ENCODE assay signal across 17 mouse cellular contexts in genomic region chr5:21643606-21644005, GRCm38 (mm10). TPM values are rescaled to one million over a fixed set of nuclear protein-coding genes. Genes with fewer than 3 reads are reported as not detected.
"Had no signal": no experiment of that assay in that cellular context is flagged by ENCODE, and none has a peak within 500 bp of the region (broad histone marks: within the 10 kb centered on the region; RNA-seq: fewer than 3 reads in every experiment).

No protein-coding gene starts in this region.

- H3K9me3 ChIP-seq: lung, embryonic 15.5 days; megakaryocyte, embryonic 14.5 days; midbrain, embryonic 12.5 days; neural tube, embryonic 12.5 days; stomach, embryonic 15.5 days had no signal

- ATAC-seq: lung, postnatal 0 days; midbrain, embryonic 16.5 days had no signal

- DNase-seq: lung, adult 2 months; lung, postnatal 14 days; lung, postnatal 36 days; midbrain, embryonic 14.5 days; right cerebral cortex, postnatal 14 days; thymus, postnatal 14 days; thymus, postnatal 36 days had no signal

- H3K27ac ChIP-seq: liver, embryonic 14.5 days; lung, embryonic 15.5 days; macrophage; midbrain, embryonic 12.5 days; neural tube, embryonic 12.5 days; stomach, embryonic 15.5 days; stomach, postnatal 0 days had no signal

- H3K4me3 ChIP-seq: lung, embryonic 15.5 days; megakaryocyte, embryonic 14.5 days; midbrain, embryonic 12.5 days; neural tube, embryonic 12.5 days; stomach, embryonic 15.5 days had no signal

- H3K4me2 ChIP-seq: lung, embryonic 15.5 days; midbrain, embryonic 12.5 days; neural tube, embryonic 12.5 days; stomach, embryonic 15.5 days had no signal

- H3K27me3 ChIP-seq: lung, embryonic 15.5 days; neural tube, embryonic 12.5 days; stomach, embryonic 15.5 days had no signal

- H3K9ac ChIP-seq: liver, embryonic 14.5 days; lung, embryonic 15.5 days; midbrain, embryonic 12.5 days; neural tube, embryonic 12.5 days; stomach, embryonic 15.5 days had no signal

RNA-seq across cellular contexts. Expression of gene Fbxl13, which starts 1.8 kb away (rescaled TPM):
- polyA plus RNA-seq: macrophage had no signal
